Mouse (Mus musculus) myocyte (in vitro differentiated cells): ENCODE measurements around the gene Aptx.

Source experiments
- E2F4 ChIP-seq: IDR thresholded peaks from one replicate; pipeline ENCODE4 v1.6.1; 2011; ENCODE audit warnings: mild to moderate bottlenecking, control low read depth, moderate library complexity; ENCODE audit not compliant: insufficient read depth
- MAX ChIP-seq: IDR thresholded peaks from one replicate; pipeline ENCODE4 v1.6.1; 2011; ENCODE audit warnings: low read depth, mild to moderate bottlenecking, control low read depth
- MYOG ChIP-seq, 3 experiments: IDR thresholded peaks; one replicate each; pipeline ENCODE4 v1.6.1; 2011; ENCODE audit warnings: control low read depth in 2 of 3, low read depth in 2 of 3, mild to moderate bottlenecking in 2 of 3; ENCODE audit not compliant: insufficient read length in 2 of 3, control insufficient read depth in 1 of 3, insufficient read depth in 1 of 3
- POLR2A ChIP-seq: IDR thresholded peaks from one replicate; pipeline ENCODE4 v1.6.1; 2011; ENCODE audit warnings: low read depth, mild to moderate bottlenecking, control low read depth, moderate library complexity; ENCODE audit not compliant: insufficient read length
- TCF12 ChIP-seq: IDR thresholded peaks from one replicate; pipeline ENCODE4 v1.6.1; 2011; ENCODE audit warnings: mild to moderate bottlenecking, control low read depth; ENCODE audit not compliant: poor library complexity, insufficient read depth, severe bottlenecking

GRCm38 (mm10) chr4:40682359-40682758, 20.6 kb downstream of the Aptx start:
- TF ChIP-seq MYOG (IDR thresholded peaks at IDR 0.05; ENCODE audit: control insufficient read depth in 1 of 3, insufficient read depth in 1 of 3, insufficient read length in 2 of 3, low read depth in 2 of 3) (no peak), TCF12 (no peak), POLR2A (no peak), MAX (no peak), E2F4 (no peak)
